Comparison of ENCODE assay signal across 12 mouse cellular contexts in the genomic region with DNA sequence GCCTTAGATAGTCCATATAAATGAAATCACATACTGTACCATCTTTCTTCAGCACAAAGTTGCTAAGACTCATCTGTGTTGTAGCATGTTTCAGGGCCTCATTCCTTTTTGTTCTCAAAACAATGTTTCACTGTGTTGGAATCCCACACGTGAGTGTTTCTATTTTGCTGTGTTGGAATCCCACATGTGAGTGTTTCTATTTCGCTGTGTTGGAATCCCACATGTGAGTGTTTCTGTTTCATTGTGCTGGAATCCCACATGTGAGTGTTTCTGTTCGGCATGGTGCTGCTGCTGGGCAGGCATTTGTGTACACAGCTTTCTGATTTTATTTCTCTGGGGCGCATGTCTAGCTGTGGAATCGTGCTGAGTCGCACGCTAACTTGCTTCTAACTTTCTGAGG. TPM values are rescaled to one million over a fixed set of nuclear protein-coding genes. Genes with fewer than 3 reads are reported as not detected.
DNase-seq lines count a peak whose midpoint lies in the region; ATAC-seq and TF ChIP-seq lines count a peak whose summit lies in the region.
"Had no signal": no experiment of that assay in that cellular context is flagged by ENCODE, and none has a peak within 500 bp of the region (broad histone marks: within the 10 kb centered on the region; RNA-seq: fewer than 3 reads in every experiment).

No protein-coding gene starts in this region.

- peak; percentile 79 for ATAC-seq in lung, embryonic 14.5 days (ENCODE audit: insufficient read depth)
- peak; percentile 78 for ATAC-seq in hindbrain, postnatal 0 days
- peak; percentile 81; the same call in 1 of the 2 replicates for ATAC-seq in neural tube, embryonic 15.5 days (ENCODE audit: low FRiP score)

- intact Hi-C loops in left cerebral cortex, adult 2 months (cut with DNase I) = loop anchor here (10.0 kb wide), 1 partner anchor 942 kb away; no protein-coding TSS in a partner anchor
- intact Hi-C loops in left cerebral cortex, postnatal 10 days (cut with DNase I) = loop anchor here (10.0 kb wide), 2 partner anchors 172 to 942 kb away; no protein-coding TSS in a partner anchor

- no peaks in the 10 kb centered on the region for H3K36me3 ChIP-seq in lung, embryonic 14.5 days (ENCODE audit: insufficient read depth)
- H3K36me3 ChIP-seq in hindbrain, postnatal 0 days (ENCODE audit: insufficient read depth, low read length) = no peaks in the 10 kb centered on the region
- H3K36me3 ChIP-seq in neural tube, embryonic 15.5 days = no peaks in the 10 kb centered on the region

- no peaks in the 10 kb centered on the region for H3K9me3 ChIP-seq in lung, embryonic 14.5 days (ENCODE audit: low read depth, low read length)
- H3K9me3 ChIP-seq in hindbrain, postnatal 0 days (ENCODE audit: low read length) = no peaks in the 10 kb centered on the region
- H3K9me3 ChIP-seq in neural tube, embryonic 15.5 days (replicated peaks) = no peaks in the 10 kb centered on the region

- TF ChIP-seq CTCF in lung, embryonic 14.5 days (IDR thresholded peaks at IDR 0.05; ENCODE audit: low read depth) = no peak
- TF ChIP-seq CTCF in hindbrain, postnatal 0 days (IDR thresholded peaks at IDR 0.05; ENCODE audit: low read depth) = no peak
- no peak for TF ChIP-seq CTCF in left cerebral cortex, adult 2 months (IDR thresholded peaks at IDR 0.05)

- H3K4me3 ChIP-seq in lung, embryonic 14.5 days (ENCODE audit: low read depth, low read length) = no peak overlapping the region
- H3K4me3 ChIP-seq in hindbrain, postnatal 0 days (ENCODE audit: low read length) = no peak overlapping the region
- no peak overlapping the region for H3K4me3 ChIP-seq in neural tube, embryonic 15.5 days (replicated peaks)
- H3K4me3 ChIP-seq in left cerebral cortex, adult 2 months = no peak overlapping the region
- H3K4me3 ChIP-seq: erythroblast, embryonic 14.5 days had no signal

- no peaks in the 10 kb centered on the region for H3K27me3 ChIP-seq in lung, embryonic 14.5 days (ENCODE audit: insufficient read depth, low read length)
- no peaks in the 10 kb centered on the region for H3K27me3 ChIP-seq in hindbrain, postnatal 0 days (ENCODE audit: insufficient read depth, low read length)
- peaks cover 6% of the 10 kb centered on the region; the same call in 1 of the 2 replicates for H3K27me3 ChIP-seq in neural tube, embryonic 15.5 days (replicated peaks)

- DNase-seq in embryo, embryonic 10.5 days (ENCODE audit: low spot score) = peak; percentile 57
- no peak for DNase-seq in embryo, embryonic 10 days (ENCODE audit: low spot score)
- peak; percentile 39 for DNase-seq in lung, embryonic 14.5 days
- no peak for DNase-seq in lung, postnatal 14 days
- peak; percentile 43 for DNase-seq in hindbrain, postnatal 0 days (ENCODE audit: low spot score)
- no peak for DNase-seq in left cerebral cortex, adult 2 months (ENCODE audit: extremely low spot score in 1 of 2, low spot score in 2 of 2)
- no peak for DNase-seq in left cerebral cortex, postnatal 10 days (ENCODE audit: extremely low spot score in 1 of 2, low spot score in 2 of 2)
- DNase-seq: thymus, postnatal 14 days had no signal

- H3K4me1 ChIP-seq in lung, embryonic 14.5 days (ENCODE audit: insufficient read depth) = no peaks in the 10 kb centered on the region
- no peaks in the 10 kb centered on the region for H3K4me1 ChIP-seq in hindbrain, postnatal 0 days (ENCODE audit: insufficient read depth, low read length)
- H3K4me1 ChIP-seq in neural tube, embryonic 15.5 days = no peaks in the 10 kb centered on the region

- H3K27ac ChIP-seq in lung, embryonic 14.5 days (ENCODE audit: low read depth) = no peak overlapping the region
- no peak overlapping the region for H3K27ac ChIP-seq in hindbrain, postnatal 0 days
- no peak overlapping the region for H3K27ac ChIP-seq in neural tube, embryonic 15.5 days (replicated peaks)
- no peak overlapping the region for H3K27ac ChIP-seq in left cerebral cortex, adult 2 months

- no peak overlapping the region for H3K9ac ChIP-seq in lung, embryonic 14.5 days
- H3K9ac ChIP-seq in hindbrain, postnatal 0 days (replicated peaks; ENCODE audit: low read length) = no peak overlapping the region
- no peak overlapping the region for H3K9ac ChIP-seq in neural tube, embryonic 15.5 days (replicated peaks)

- H3K4me2 ChIP-seq in lung, embryonic 14.5 days = no peak overlapping the region
- H3K4me2 ChIP-seq in hindbrain, postnatal 0 days (ENCODE audit: low read depth, low read length) = no peak overlapping the region
- H3K4me2 ChIP-seq in neural tube, embryonic 15.5 days = no peak overlapping the region

- WGBS in lung, embryonic 14.5 days = 58% methylated on average over 7 of the region's 7 CpGs
- WGBS in hindbrain, postnatal 0 days = 64% methylated on average over 7 of the region's 7 CpGs
- 65% methylated on average over 7 of the region's 7 CpGs for WGBS in neural tube, embryonic 15.5 days

RNA-seq across cellular contexts. Expression of a gene that starts 28.7 kb away (rescaled TPM):
- polyA plus RNA-seq in lung, embryonic 14.5 days (2014; fragmentation: Nextera tagmentation; extraction: Ambion mirVana) = 0.16 and 0.18 TPM in 2 replicates
- total RNA-seq in hindbrain, postnatal 0 days (2014; rRNA removed) = not detected in 2 replicates
- 0.11 and 0.15 TPM in 2 replicates for polyA plus RNA-seq in hindbrain, postnatal 0 days (2015; fragmentation: Nextera tagmentation; extraction: Ambion mirVana)
- 0.14 and 0.34 TPM in 2 replicates for polyA plus RNA-seq in neural tube, embryonic 15.5 days (2015; fragmentation: Nextera tagmentation; extraction: Ambion mirVana)
- total RNA-seq in left cerebral cortex, adult 2 months (2021) = not detected
- total RNA-seq in left cerebral cortex, postnatal 10 days (2021) = not detected
- total RNA-seq: layer of hippocampus, adult 8-10 months; monocyte, adult 5-6 weeks had no signal
- polyA plus RNA-seq: erythroblast, embryonic 14.5 days had no signal

Comparison
In these comparisons a context has a peak if more than half of its experiments do, and no peak if none do; other contexts are left out.
1. DNase-seq: peak in embryo, embryonic 10.5 days (single experiment), lung, embryonic 14.5 days (single experiment) and hindbrain, postnatal 0 days (single experiment); none in embryo, embryonic 10 days (single experiment), lung, postnatal 14 days (single experiment), left cerebral cortex, adult 2 months (0 of 2) and left cerebral cortex, postnatal 10 days (0 of 2).
2. Peak in every context shown above with its lines, with median percentiles within 50 percentile points of each other: ATAC-seq.